Mouse (Mus musculus) naive thymus-derived CD4-positive, alpha-beta T cell, adult 2 months (primary cell): ENCODE measurements around the gene Upf3b.
"Not testable (repeated sequence)": the region's sequence is repeated elsewhere in the genome, so short reads cannot be mapped to it uniquely, and the experiment has no call there.

Source experiments
- DNase-seq: peaks from one replicate; pipeline ENCODE4 v3.0.0-alpha.2; 2011; ENCODE audit warnings: low read depth

Upf3b gene

DNA sequence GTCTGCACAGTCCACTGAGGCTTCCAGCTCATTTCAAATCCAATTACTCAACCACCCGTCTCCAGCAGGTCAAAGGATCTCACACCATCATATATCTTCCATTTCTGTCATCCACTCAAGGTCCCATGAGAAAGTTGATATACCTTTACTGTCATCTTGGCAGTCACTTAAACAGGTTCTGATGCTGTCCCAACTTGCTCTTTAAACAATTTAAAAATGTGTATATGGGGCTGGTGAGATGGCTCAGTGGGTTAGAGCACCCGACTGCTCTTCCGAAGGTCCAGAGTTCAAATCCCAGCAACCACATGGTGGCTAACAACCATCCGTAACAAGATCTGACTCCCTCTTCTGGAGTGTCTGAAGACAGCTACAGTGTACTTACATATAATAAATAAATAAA lies 29.8 kb downstream of the Upf3b start:
- not testable (repeated sequence) for DNase-seq

DNA sequence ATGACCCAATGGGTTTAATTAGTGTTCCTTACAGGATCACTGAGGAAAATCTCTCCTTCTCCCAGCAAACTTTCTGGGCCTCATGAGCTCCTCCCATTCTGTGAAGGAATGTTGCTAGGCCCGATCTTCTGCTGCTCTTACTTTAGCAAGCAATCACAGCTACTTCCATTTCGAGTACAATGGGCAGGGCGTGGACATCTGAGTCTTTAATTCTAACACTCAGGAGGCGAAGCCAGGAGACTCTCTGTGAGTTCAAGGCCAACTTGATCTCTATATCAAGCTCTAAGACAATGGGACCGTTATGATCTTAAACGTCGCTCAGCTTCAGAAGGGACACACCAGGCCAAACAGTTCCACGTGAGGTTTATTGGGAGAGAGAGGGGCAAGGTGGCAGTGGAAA lies 33.5 kb downstream of the Upf3b start:
- DNase-seq: no peak

DNA sequence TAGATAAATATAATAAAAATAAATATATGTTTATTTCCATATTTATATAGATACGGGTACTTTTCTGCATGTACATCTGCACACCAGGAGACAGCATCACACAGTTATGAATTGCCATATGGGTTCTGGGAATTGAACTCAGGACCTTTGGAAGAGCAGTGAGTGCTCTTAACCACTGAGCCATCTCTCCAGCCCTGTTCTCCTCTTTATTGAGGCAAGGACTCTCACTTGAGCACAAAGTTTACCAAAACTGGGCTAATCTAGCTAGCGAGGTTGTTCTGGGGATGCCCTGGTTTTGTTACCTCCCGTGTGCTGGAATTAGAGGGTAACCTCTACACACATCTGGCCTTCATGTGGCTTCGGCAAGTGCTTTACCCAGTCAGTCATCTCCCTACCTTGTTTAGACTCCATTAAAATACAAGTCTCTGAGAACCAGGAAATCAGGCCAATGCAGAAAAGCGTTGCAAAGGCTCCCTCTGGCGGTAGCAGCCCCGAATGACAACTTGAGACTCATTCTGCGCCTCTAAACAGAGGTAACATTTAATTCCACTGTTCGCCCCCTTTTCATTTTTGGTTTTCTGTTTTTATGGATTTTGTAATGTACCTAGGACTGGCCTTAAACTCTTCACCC lies 35.7 kb downstream of the Upf3b start:
- peak; percentile 80 for DNase-seq

DNA sequence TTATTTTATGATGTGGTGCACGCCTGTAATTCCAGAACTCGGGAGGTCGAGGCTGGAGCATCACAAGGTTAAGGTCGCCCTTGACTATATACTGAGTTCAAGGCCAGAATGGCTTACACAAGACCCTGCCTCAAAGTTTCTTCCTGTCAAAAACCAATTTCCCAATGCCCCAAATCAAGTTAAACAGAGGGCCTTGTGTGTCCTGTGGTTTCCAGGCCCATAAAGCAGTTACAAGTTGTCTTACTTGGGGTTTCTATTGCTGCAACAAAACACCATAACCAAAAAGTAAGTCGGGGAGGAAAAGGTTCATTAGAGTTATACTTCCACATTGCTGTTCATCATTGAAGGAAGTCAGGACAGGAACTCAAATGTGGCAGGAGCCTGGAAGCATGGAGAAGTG lies 41.4 kb downstream of the Upf3b start:
- DNase-seq: no peak

DNA sequence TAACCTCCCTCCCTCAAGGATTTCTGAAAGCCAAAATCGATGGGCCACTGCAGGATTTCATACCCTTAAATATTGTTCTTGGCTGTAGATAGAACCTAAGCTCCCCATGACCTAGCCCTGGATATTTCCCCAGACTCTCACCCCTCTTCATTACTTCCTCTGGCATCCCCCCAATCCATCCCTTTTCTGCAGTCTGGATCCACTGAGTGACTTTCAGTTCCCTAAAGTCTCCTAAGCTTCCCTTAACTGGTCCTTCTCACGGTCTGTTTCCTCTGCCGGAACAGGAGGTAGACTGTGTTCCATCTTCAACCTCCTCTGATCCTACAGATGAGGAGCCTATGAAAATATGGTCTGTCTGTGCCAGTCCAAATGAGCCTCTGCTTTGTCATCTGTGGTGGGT lies 42.8 kb downstream of the Upf3b start:
- DNase-seq: no peak

DNA sequence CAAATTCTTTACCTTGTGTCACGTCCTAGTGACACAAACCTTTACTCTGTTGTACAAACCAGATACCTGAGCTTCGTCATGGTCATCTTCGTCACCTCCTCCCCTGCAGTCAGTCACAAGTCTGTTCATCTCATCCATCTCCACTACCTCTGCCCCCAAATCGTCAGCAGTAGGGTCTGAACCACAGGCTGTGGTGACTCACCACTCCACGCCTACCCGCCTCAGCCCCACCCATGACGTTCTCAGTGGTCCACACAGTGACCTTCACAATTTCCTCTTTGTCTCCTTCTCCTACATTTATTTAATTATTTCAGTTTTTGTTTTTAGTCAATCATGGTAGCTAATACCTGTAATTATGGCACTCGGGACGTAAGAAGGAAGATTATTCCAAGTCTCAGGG lies 46.2 kb downstream of the Upf3b start:
- no peak for DNase-seq

DNA sequence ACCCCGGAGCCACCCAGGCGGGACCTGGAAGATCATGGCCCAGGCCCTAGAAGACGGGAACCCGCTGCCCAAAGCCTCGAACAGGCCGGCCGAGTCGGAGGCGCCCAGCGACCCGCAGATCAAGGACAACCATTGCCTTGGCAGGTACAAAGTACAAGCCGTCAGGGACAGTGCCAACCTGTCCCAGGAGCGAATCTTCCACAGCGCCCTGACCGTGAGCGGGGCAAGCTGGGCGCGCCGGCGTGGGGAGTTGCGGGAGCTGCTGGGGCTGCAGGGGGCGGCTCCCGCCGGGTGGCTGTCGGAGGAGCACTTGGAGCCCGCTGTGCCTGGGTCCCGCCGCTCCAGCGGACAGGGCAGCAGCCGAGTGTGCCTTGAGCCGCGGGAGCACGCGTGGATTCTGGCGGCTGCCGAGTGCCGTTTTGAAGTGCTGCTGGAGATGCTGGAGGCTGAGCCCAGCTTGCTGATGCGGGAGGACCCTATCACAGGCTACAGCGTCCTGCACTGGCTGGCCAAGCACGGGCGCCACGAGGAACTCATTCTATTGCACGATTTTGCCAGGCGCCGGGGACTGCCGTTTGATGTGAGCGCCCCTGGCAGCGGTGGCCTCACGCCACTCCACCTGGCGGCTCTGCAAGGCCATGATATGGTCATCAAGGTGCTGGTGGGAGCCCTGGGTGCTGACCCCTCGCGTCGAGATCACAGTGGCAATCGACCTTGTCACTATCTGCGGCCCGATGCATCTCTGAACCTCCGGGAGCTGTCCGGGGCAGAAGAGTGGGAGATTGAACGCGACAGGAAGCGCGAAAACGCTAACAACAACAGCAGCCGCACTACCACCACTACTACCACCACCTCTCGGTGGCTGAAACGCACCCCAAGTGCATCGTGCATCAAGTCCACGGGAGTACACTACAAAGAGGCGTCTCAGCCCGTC lies 61.0 kb downstream of the Upf3b start:
- peak; percentile 23 for DNase-seq

DNA sequence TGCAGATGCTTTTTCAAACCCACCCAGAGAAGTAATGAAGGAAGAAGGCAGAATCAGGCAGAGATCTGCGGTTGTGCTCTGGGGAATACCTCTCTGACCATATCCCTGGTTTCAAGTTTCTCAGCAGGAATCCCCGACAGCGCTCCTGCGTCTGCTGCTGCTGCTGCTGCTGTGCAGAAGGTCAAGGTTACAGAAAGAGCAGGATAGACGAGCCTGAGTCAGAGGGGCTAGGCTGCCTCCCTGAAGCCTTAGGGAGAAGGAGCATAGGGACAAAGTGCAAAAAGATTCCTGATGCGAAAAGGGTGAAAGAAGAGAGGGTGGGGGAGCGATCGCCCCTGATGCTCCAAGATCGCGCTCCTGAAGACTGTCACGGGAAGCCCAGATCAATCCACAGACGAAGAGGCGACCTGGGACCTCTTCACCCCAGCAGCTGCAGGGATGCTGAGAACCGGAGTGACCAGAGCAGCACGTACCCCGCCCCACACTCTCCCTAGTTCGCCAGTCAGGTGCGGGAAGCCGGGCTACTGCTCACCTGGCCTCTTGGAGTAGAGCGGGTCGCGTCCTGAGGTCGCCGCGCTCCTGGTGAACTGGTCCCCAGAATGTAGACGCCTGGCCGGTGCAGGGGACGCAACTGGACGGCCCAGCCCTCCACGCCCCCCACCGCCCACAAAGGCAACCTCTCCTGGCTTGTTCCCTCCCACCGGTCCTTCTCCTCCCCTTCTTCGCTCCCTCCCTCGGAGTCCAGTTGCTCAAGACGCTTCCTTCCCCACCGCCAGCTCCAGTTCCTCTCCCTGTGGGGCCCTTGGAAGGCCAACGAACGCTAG lies 61.8 kb downstream of the Upf3b start, which contains the start of gene Sowahd:
Sowahd (plus strand) TSS at position 780 of the 824 bp plus-strand sequence.
- no peak for DNase-seq

DNA sequence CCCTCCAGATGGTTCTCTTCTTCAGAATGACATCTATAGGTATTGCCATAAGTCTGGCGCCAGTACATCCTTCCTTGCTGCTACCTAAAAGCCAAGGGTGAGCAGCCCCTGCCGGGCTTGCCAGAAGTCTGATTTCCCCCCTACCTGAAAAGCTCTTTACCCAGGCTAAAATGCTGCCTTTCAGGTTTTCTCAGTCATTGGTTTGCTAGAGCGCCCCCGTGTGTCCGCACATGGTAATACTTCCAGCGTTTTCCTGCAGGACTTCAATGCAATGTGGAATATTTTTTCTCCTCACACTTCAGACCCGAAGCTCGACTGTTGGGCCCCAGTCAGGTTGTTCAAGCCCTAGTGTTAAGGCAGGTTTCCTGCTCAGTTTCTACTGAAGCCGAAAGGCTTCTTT lies 67.4 kb downstream of the Upf3b start:
- peak; percentile 67 for DNase-seq
